Mouse (Mus musculus): ENCODE results near the gene Sptb. TPM values are rescaled to one million over a fixed set of nuclear protein-coding genes. Genes with fewer than 3 reads are reported as not detected.

Gene Sptb
- polyA plus RNA-seq, 1 experiment from 2014 or later: 12.7 TPM

DNA sequence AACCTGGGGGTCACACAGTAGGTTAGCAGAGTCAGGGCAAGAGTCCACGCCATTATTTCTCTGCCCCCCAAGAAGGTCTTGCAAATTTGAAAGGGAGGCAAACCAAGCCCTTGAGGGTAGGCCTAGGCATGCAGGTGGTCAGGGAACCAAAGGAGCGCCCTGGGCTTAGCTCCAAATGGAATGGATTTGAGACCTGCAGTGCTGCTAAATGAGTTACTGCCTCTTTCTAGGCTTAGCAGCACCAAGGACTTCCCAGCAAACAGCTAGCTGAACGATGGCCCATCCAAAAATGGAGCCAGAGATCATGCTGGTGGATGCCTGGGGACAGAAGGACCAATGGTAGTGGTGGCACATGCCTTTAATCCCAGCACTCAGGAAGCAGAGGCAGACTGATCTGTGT is 119.3 kb downstream of the Sptb start:
- Histone ChIP-seq H3K9me3 (ENCODE audit: control insufficient read depth, low read length) (no peaks in the 10 kb centered on the region), H3K36me3 (ENCODE audit: control insufficient read depth, insufficient read depth, low read length) (no peaks in the 10 kb centered on the region), H3K27ac (ENCODE audit: low read depth, low read length) (no peak overlapping the region), H3K9ac (replicated peaks; ENCODE audit: low read depth, low read length) (no peak overlapping the region), H3K27me3 (ENCODE audit: control insufficient read depth, insufficient read depth, low read length) (no peaks in the 10 kb centered on the region), H3K4me3 (ENCODE audit: low read depth, low read length) (no peak overlapping the region), H3K4me1 (ENCODE audit: control insufficient read depth, insufficient read depth, low read length) (no peaks in the 10 kb centered on the region), H3K4me2 (ENCODE audit: low read depth, low read length) (no peak overlapping the region)
- WGBS: 81% methylated on average over 3 of the region's 3 CpGs
- no peak for ATAC-seq (ENCODE audit: low read depth)

- no peak overlapping the region for H3K27ac ChIP-seq (ENCODE audit: low read depth, low read length)
- H3K4me1 ChIP-seq (ENCODE audit: control insufficient read depth, insufficient read depth, low read length): no peaks in the 10 kb centered on the region
- no peak overlapping the region for H3K9ac ChIP-seq (replicated peaks; ENCODE audit: low read depth, low read length)
- H3K27me3 ChIP-seq (ENCODE audit: control insufficient read depth, insufficient read depth, low read length): no peaks in the 10 kb centered on the region
- H3K4me2 ChIP-seq (ENCODE audit: low read depth, low read length): no peak overlapping the region
- 73% methylated on average over 6 of the region's 6 CpGs for WGBS
- no peaks in the 10 kb centered on the region for H3K9me3 ChIP-seq (ENCODE audit: control insufficient read depth, low read length)
- ATAC-seq (ENCODE audit: low read depth): no peak
- H3K36me3 ChIP-seq (ENCODE audit: control insufficient read depth, insufficient read depth, low read length): no peaks in the 10 kb centered on the region
- H3K4me3 ChIP-seq (ENCODE audit: low read depth, low read length): no peak overlapping the region
Observed at GRCm38 (mm10) chr12:76589531-76589930, 120.8 kb downstream of the Sptb start.

GRCm38 (mm10) chr12:76587357-76587756 is 123.0 kb downstream of the Sptb start:
- Histone ChIP-seq H3K9ac (replicated peaks; ENCODE audit: low read depth, low read length) (no peak overlapping the region), H3K9me3 (ENCODE audit: control insufficient read depth, low read length) (no peaks in the 10 kb centered on the region), H3K27ac (ENCODE audit: low read depth, low read length) (no peak overlapping the region), H3K4me3 (ENCODE audit: low read depth, low read length) (no peak overlapping the region), H3K4me1 (ENCODE audit: control insufficient read depth, insufficient read depth, low read length) (0 out of 2 replicates have a peak, but pooled peaks cover 4% of the 10 kb centered on the region), H3K4me2 (ENCODE audit: low read depth, low read length) (no peak overlapping the region), H3K36me3 (ENCODE audit: control insufficient read depth, insufficient read depth, low read length) (no peaks in the 10 kb centered on the region), H3K27me3 (ENCODE audit: control insufficient read depth, insufficient read depth, low read length) (no peaks in the 10 kb centered on the region)
- no peak for ATAC-seq (ENCODE audit: low read depth)
- WGBS: 68% methylated on average over 11 of the region's 11 CpGs

- Histone ChIP-seq H3K4me2 (ENCODE audit: low read depth, low read length) (no peak overlapping the region), H3K27me3 (ENCODE audit: control insufficient read depth, insufficient read depth, low read length) (no peaks in the 10 kb centered on the region), H3K9me3 (ENCODE audit: control insufficient read depth, low read length) (no peaks in the 10 kb centered on the region), H3K27ac (ENCODE audit: low read depth, low read length) (no peak overlapping the region), H3K36me3 (ENCODE audit: control insufficient read depth, insufficient read depth, low read length) (no peaks in the 10 kb centered on the region), H3K9ac (replicated peaks; ENCODE audit: low read depth, low read length) (no peak overlapping the region), H3K4me1 (ENCODE audit: control insufficient read depth, insufficient read depth, low read length) (0 out of 2 replicates have a peak, but pooled peaks cover 4% of the 10 kb centered on the region), H3K4me3 (ENCODE audit: low read depth, low read length) (no peak overlapping the region)
- no peak for ATAC-seq (ENCODE audit: low read depth)
Observed at GRCm38 (mm10) chr12:76585028-76585427, 125.3 kb downstream of the Sptb start.

DNA sequence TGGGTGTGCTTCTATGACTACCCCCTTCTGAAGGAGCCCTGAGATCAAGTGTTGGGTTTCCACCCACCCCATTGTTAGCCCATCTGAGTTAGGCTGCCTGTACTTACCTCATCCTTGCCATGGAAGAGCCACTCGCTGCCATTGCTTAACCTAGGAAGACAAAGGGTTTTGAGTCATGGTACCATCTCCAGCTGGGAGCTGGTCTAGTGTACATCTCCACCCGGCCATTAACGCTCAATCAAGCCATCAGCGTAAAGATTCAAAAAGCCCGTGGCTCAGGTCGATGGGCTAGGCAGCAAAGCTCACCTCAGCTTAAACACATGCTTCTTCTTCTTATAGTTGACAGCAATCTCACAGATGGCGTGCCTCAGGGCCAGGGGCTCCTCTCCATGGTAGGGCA is 126.9 kb downstream of the Sptb start:
- no peaks in the 10 kb centered on the region for H3K9me3 ChIP-seq (ENCODE audit: control insufficient read depth, low read length)
- no peak overlapping the region for H3K9ac ChIP-seq (replicated peaks; ENCODE audit: low read depth, low read length)
- no peak overlapping the region for H3K4me2 ChIP-seq (ENCODE audit: low read depth, low read length)
- 86% methylated on average over 7 of the region's 7 CpGs for WGBS
- H3K4me1 ChIP-seq (ENCODE audit: control insufficient read depth, insufficient read depth, low read length): 0 out of 2 replicates have a peak, but pooled peaks cover 4% of the 10 kb centered on the region
- ATAC-seq (ENCODE audit: low read depth): no peak
- H3K27ac ChIP-seq (ENCODE audit: low read depth, low read length): no peak overlapping the region
- H3K27me3 ChIP-seq (ENCODE audit: control insufficient read depth, insufficient read depth, low read length): no peaks in the 10 kb centered on the region
- H3K36me3 ChIP-seq (ENCODE audit: control insufficient read depth, insufficient read depth, low read length): no peaks in the 10 kb centered on the region
- no peak overlapping the region for H3K4me3 ChIP-seq (ENCODE audit: low read depth, low read length)

GRCm38 (mm10) chr12:76582841-76583240 is 127.5 kb downstream of the Sptb start:
- H3K4me3 ChIP-seq (ENCODE audit: low read depth, low read length): no peak overlapping the region
- no peak overlapping the region for H3K4me2 ChIP-seq (ENCODE audit: low read depth, low read length)
- H3K9me3 ChIP-seq (ENCODE audit: control insufficient read depth, low read length): no peaks in the 10 kb centered on the region
- no peaks in the 10 kb centered on the region for H3K27me3 ChIP-seq (ENCODE audit: control insufficient read depth, insufficient read depth, low read length)
- H3K9ac ChIP-seq (replicated peaks; ENCODE audit: low read depth, low read length): no peak overlapping the region
- 0 out of 2 replicates have a peak, but pooled peaks have one; percentile 17 for ATAC-seq (ENCODE audit: low read depth)
- H3K4me1 ChIP-seq (ENCODE audit: control insufficient read depth, insufficient read depth, low read length): 0 out of 2 replicates have a peak, but pooled peaks cover 4% of the 10 kb centered on the region
- H3K27ac ChIP-seq (ENCODE audit: low read depth, low read length): no peak overlapping the region
- H3K36me3 ChIP-seq (ENCODE audit: control insufficient read depth, insufficient read depth, low read length): no peaks in the 10 kb centered on the region
- whole genome bisulfite sequencing: 30% methylated on average over 6 of the region's 6 CpGs

DNA sequence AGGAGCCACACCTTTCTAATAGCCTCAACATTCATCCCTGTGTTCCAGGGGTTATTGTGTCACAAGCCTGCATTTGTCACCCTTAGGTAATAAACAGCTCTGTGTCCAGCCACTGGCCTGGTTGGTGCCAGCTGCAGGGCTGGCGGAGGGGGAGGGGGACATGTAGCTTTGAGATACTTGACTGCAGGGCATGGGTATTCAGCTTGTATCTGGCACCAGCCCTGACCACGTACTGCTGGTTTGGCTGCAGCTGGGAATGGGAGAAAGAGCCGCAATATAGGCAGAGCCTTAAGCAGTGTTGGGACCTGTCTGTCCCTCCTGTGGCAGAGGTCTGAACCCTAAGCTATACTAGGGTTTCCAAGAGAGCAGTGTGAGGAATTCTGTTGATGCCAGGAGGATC is 128.2 kb downstream of the Sptb start:
- Histone ChIP-seq H3K9me3 (ENCODE audit: control insufficient read depth, low read length) (no peaks in the 10 kb centered on the region), H3K4me1 (ENCODE audit: control insufficient read depth, insufficient read depth, low read length) (0 out of 2 replicates have a peak, but pooled peaks cover 4% of the 10 kb centered on the region), H3K27ac (ENCODE audit: low read depth, low read length) (no peak overlapping the region), H3K36me3 (ENCODE audit: control insufficient read depth, insufficient read depth, low read length) (no peaks in the 10 kb centered on the region), H3K4me3 (ENCODE audit: low read depth, low read length) (no peak overlapping the region), H3K4me2 (ENCODE audit: low read depth, low read length) (no peak overlapping the region), H3K27me3 (ENCODE audit: control insufficient read depth, insufficient read depth, low read length) (no peaks in the 10 kb centered on the region), H3K9ac (replicated peaks; ENCODE audit: low read depth, low read length) (no peak overlapping the region)
- no peak for ATAC-seq (ENCODE audit: low read depth)
- 82% methylated on average over 3 of the region's 3 CpGs for WGBS

DNA sequence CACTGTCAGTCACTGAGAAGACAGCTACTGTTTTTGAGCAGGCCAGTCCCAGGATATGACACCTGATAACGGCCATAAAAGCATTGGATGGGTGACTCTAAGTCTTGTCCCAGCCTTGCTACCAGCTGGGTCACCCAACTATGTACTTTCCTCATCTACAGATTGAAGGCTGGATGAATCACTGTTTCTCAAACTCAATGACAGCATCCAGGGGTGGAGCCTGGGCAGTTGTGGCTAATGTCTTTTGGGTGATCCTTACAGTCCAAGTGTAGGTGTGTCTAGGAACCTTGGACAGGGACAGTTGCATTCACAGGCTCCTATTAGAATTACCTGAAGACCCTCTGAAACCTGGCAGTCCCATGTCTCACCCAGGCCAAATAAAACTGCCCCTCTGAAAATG is 130.5 kb downstream of the Sptb start:
- Histone ChIP-seq H3K36me3 (ENCODE audit: control insufficient read depth, insufficient read depth, low read length) (no peaks in the 10 kb centered on the region), H3K9ac (replicated peaks; ENCODE audit: low read depth, low read length) (no peak overlapping the region), H3K4me3 (ENCODE audit: low read depth, low read length) (no peak overlapping the region), H3K27me3 (ENCODE audit: control insufficient read depth, insufficient read depth, low read length) (no peaks in the 10 kb centered on the region), H3K27ac (ENCODE audit: low read depth, low read length) (no peak overlapping the region), H3K4me1 (ENCODE audit: control insufficient read depth, insufficient read depth, low read length) (0 out of 2 replicates have a peak, but pooled peaks cover 4% of the 10 kb centered on the region), H3K9me3 (ENCODE audit: control insufficient read depth, low read length) (no peaks in the 10 kb centered on the region), H3K4me2 (ENCODE audit: low read depth, low read length) (no peak overlapping the region)
- whole genome bisulfite sequencing: 89% methylated on average over 1 of the region's 1 CpGs
- ATAC-seq (ENCODE audit: low read depth): no peak

DNA sequence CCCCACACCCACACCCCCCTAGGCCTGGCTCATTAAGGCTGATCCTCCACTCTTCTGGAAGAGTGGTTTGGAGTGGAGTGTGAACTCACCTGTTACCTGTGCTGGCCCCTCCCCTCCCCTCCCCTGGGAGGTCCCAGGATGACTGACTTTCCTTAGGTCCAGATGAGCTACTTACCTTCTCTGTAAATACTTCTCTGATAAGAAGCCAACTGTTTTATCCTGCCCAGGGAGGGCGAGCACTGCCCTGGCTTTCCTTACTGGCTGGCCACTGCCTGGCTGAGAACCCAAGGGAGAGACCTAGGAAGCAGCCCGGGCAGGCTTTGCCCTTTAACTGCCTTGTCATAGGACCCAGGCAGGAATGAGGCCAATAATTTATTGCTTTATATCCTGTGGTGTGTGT is 131.9 kb downstream of the Sptb start:
- no peaks in the 10 kb centered on the region for H3K27me3 ChIP-seq (ENCODE audit: control insufficient read depth, insufficient read depth, low read length)
- no peaks in the 10 kb centered on the region for H3K9me3 ChIP-seq (ENCODE audit: control insufficient read depth, low read length)
- H3K36me3 ChIP-seq (ENCODE audit: control insufficient read depth, insufficient read depth, low read length): no peaks in the 10 kb centered on the region
- no peak for ATAC-seq (ENCODE audit: low read depth)
- no peak overlapping the region for H3K4me2 ChIP-seq (ENCODE audit: low read depth, low read length)
- H3K4me1 ChIP-seq (ENCODE audit: control insufficient read depth, insufficient read depth, low read length): 0 out of 2 replicates have a peak, but pooled peaks cover 4% of the 10 kb centered on the region
- H3K4me3 ChIP-seq (ENCODE audit: low read depth, low read length): no peak overlapping the region
- H3K9ac ChIP-seq (replicated peaks; ENCODE audit: low read depth, low read length): no peak overlapping the region
- H3K27ac ChIP-seq (ENCODE audit: low read depth, low read length): no peak overlapping the region
- WGBS: 73% methylated on average over 2 of the region's 2 CpGs

All from neural tube, embryonic 14.5 days (tissue).